Mouse (Mus musculus) lung, embryonic 16.5 days (tissue): Measurements from ENCODE around the gene Fis1. TPM values are rescaled to one million over a fixed set of nuclear protein-coding genes. Genes with fewer than 3 reads are reported as not detected.

Source experiments
- ATAC-seq: fragments of 200-750 bp; cut with Nextera tagmentation; 2 replicates; pipeline ENCODE4 v1.8.0; 2017; ENCODE audit warnings: low read depth, mild to moderate bottlenecking, moderate library complexity
- H3K27ac ChIP-seq: fragments of 300-500 bp; sonication (generic); 2 replicates; pipeline ENCODE4 v1.5.1; 2014; ENCODE audit warnings: mild to moderate bottlenecking, control low read depth, low read length
- H3K27me3 ChIP-seq: fragments of 300-500 bp; sonication (generic); 2 replicates; pipeline ENCODE4 v1.6.1; 2014; ENCODE audit warnings: low read depth, low read length, mixed read lengths; ENCODE audit not compliant: control insufficient read depth, insufficient read depth
- H3K36me3 ChIP-seq: fragments of 300-500 bp; sonication (generic); 2 replicates; pipeline ENCODE4 v1.6.1; 2014; ENCODE audit warnings: low read length; ENCODE audit not compliant: control insufficient read depth, insufficient read depth
- H3K4me1 ChIP-seq: fragments of 300-500 bp; sonication (generic); replicated peaks from 2 replicates; pipeline ENCODE4 v1.6.1; 2014; ENCODE audit warnings: low read length, mixed read lengths; ENCODE audit not compliant: control insufficient read depth, insufficient read depth
- H3K4me2 ChIP-seq: fragments of 300-500 bp; sonication (generic); 2 replicates; pipeline ENCODE4 v1.6.1; 2014; ENCODE audit warnings: low read depth, low read length, control low read depth
- H3K4me3 ChIP-seq: fragments of 300-500 bp; sonication (generic); 2 replicates; pipeline ENCODE4 v1.5.1; 2014; ENCODE audit warnings: mild to moderate bottlenecking, low read length, control low read depth
- H3K9ac ChIP-seq: fragments of 300-500 bp; sonication (generic); 2 replicates; pipeline ENCODE4 v1.6.1; 2014; ENCODE audit warnings: low read length, control low read depth
- H3K9me3 ChIP-seq: fragments of 300-500 bp; sonication (generic); 2 replicates; pipeline ENCODE4 v1.6.1; 2016; ENCODE audit warnings: low read length; ENCODE audit not compliant: control insufficient read depth
- WGBS: fragments of 180-500 bp; shearing (Covaris S2); extraction: QIAGEN DNeasy Blood & Tissue Kit; methylation state at CpG from one replicate; pipeline ENCODE4 v1.1.7; 2014; 5-methylcytosine and 5-hydroxymethylcytosine counted together
- polyA plus RNA-seq: library from polyadenylated mRNA; unstranded; fragments of >200 nt; fragmentation: Nextera tagmentation; extraction: Ambion mirVana; gene quantifications from 2 replicates; pipeline ENCODE4 v1.2.1, GENCODE M21; 2015

The Fis1 gene
- polyA plus RNA-seq, 1 experiment from 2014 or later, result 286 TPM

GRCm38 (mm10) chr5:136919546-136920301 is 33.4 kb upstream of the Fis1 start:
- no peaks in the 10 kb centered on the region for H3K27me3 ChIP-seq
- no peaks in the 10 kb centered on the region for H3K9me3 ChIP-seq
- peak overlapping the region; percentile 74 for H3K4me3 ChIP-seq
- H3K36me3 ChIP-seq, result no peaks in the 10 kb centered on the region
- peak overlapping the region; percentile 95 for H3K4me2 ChIP-seq
- H3K9ac ChIP-seq, result peak overlapping the region; percentile 77
- 14% methylated on average over 15 of the region's 18 CpGs for WGBS
- H3K4me1 ChIP-seq, result peaks cover 8% of the 10 kb centered on the region
- no peak overlapping the region for H3K27ac ChIP-seq
- ATAC-seq, result peak; percentile 3; the same call in 1 of the 2 replicates

GRCm38 (mm10) chr5:136922830-136923229 is 30.2 kb upstream of the Fis1 start:
- Histone ChIP-seq H3K4me1 (peaks cover 8% of the 10 kb centered on the region), H3K9ac (no peak overlapping the region), H3K36me3 (no peaks in the 10 kb centered on the region), H3K4me2 (no peak overlapping the region), H3K27me3 (no peaks in the 10 kb centered on the region), H3K27ac (no peak overlapping the region), H3K4me3 (no peak overlapping the region), H3K9me3 (no peaks in the 10 kb centered on the region)
- WGBS, result 78% methylated on average over 9 of the region's 9 CpGs
- ATAC-seq, result no peak

GRCm38 (mm10) chr5:136923751-136924478 is 29.2 kb upstream of the Fis1 start:
- no peak for ATAC-seq
- H3K4me1 ChIP-seq, result peaks cover 8% of the 10 kb centered on the region
- no peaks in the 10 kb centered on the region for H3K36me3 ChIP-seq
- WGBS, result 48% methylated on average over 7 of the region's 7 CpGs
- no peaks in the 10 kb centered on the region for H3K9me3 ChIP-seq
- no peak overlapping the region for H3K27ac ChIP-seq
- H3K27me3 ChIP-seq, result no peaks in the 10 kb centered on the region
- H3K4me2 ChIP-seq, result no peak overlapping the region
- no peak overlapping the region for H3K4me3 ChIP-seq
- H3K9ac ChIP-seq, result no peak overlapping the region

- WGBS, result 14% methylated on average over 4 of the region's 4 CpGs
- no peaks in the 10 kb centered on the region for H3K27me3 ChIP-seq
- peak overlapping the region; percentile 31; the same call in 1 of the 2 replicates for H3K27ac ChIP-seq
- H3K4me3 ChIP-seq, result no peak overlapping the region
- peak; percentile 92 for ATAC-seq
- H3K4me2 ChIP-seq, result peak overlapping the region; percentile 18; the same call in 1 of the 2 replicates
- H3K4me1 ChIP-seq, result no peaks in the 10 kb centered on the region
- H3K36me3 ChIP-seq, result no peaks in the 10 kb centered on the region
- no peaks in the 10 kb centered on the region for H3K9me3 ChIP-seq
- H3K9ac ChIP-seq, result peak overlapping the region; percentile 29; the same call in 1 of the 2 replicates
Observed at GRCm38 (mm10) chr5:136929073-136929472, 24.0 kb upstream of the Fis1 start.

- no peaks in the 10 kb centered on the region for H3K27me3 ChIP-seq
- no peak overlapping the region for H3K9ac ChIP-seq
- no peaks in the 10 kb centered on the region for H3K36me3 ChIP-seq
- no peak for ATAC-seq
- H3K9me3 ChIP-seq, result no peaks in the 10 kb centered on the region
- 83% methylated on average over 14 of the region's 14 CpGs for WGBS
- no peak overlapping the region for H3K27ac ChIP-seq
- H3K4me3 ChIP-seq, result no peak overlapping the region
- no peak overlapping the region for H3K4me2 ChIP-seq
- H3K4me1 ChIP-seq, result no peaks in the 10 kb centered on the region
Observed at GRCm38 (mm10) chr5:136931896-136932295, 21.2 kb upstream of the Fis1 start.

- H3K9ac ChIP-seq, result no peak overlapping the region
- no peaks in the 10 kb centered on the region for H3K4me1 ChIP-seq
- no peaks in the 10 kb centered on the region for H3K9me3 ChIP-seq
- H3K4me2 ChIP-seq, result no peak overlapping the region
- no peak overlapping the region for H3K4me3 ChIP-seq
- H3K36me3 ChIP-seq, result no peaks in the 10 kb centered on the region
- ATAC-seq, result no peak
- WGBS, result 86% methylated on average over 5 of the region's 5 CpGs
- no peak overlapping the region for H3K27ac ChIP-seq
- no peaks in the 10 kb centered on the region for H3K27me3 ChIP-seq
Observed at GRCm38 (mm10) chr5:136932956-136933355, 20.1 kb upstream of the Fis1 start.

GRCm38 (mm10) chr5:136933930-136934329 is 19.1 kb upstream of the Fis1 start:
- Histone ChIP-seq H3K27me3 (no peaks in the 10 kb centered on the region), H3K9ac (no peak overlapping the region), H3K4me3 (no peak overlapping the region), H3K9me3 (no peaks in the 10 kb centered on the region), H3K36me3 (no peaks in the 10 kb centered on the region), H3K4me2 (no peak overlapping the region), H3K27ac (no peak overlapping the region), H3K4me1 (no peaks in the 10 kb centered on the region)
- 79% methylated on average over 6 of the region's 6 CpGs for WGBS
- ATAC-seq, result no peak

- no peak overlapping the region for H3K4me3 ChIP-seq
- no peaks in the 10 kb centered on the region for H3K4me1 ChIP-seq
- 66% methylated on average over 7 of the region's 7 CpGs for WGBS
- H3K4me2 ChIP-seq, result no peak overlapping the region
- H3K9ac ChIP-seq, result no peak overlapping the region
- no peak for ATAC-seq
- H3K36me3 ChIP-seq, result no peaks in the 10 kb centered on the region
- no peaks in the 10 kb centered on the region; the same call in 1 of the 2 replicates for H3K9me3 ChIP-seq
- no peak overlapping the region for H3K27ac ChIP-seq
- H3K27me3 ChIP-seq, result no peaks in the 10 kb centered on the region
Observed at GRCm38 (mm10) chr5:136935905-136936695, 17.0 kb upstream of the Fis1 start.

GRCm38 (mm10) chr5:136936750-136937149 is 16.3 kb upstream of the Fis1 start:
- no peak overlapping the region for H3K9ac ChIP-seq
- 77% methylated on average over 6 of the region's 6 CpGs for WGBS
- no peaks in the 10 kb centered on the region for H3K4me1 ChIP-seq
- no peaks in the 10 kb centered on the region; the same call in 1 of the 2 replicates for H3K9me3 ChIP-seq
- no peaks in the 10 kb centered on the region for H3K27me3 ChIP-seq
- no peak overlapping the region for H3K4me2 ChIP-seq
- no peaks in the 10 kb centered on the region for H3K36me3 ChIP-seq
- no peak overlapping the region for H3K4me3 ChIP-seq
- no peak overlapping the region for H3K27ac ChIP-seq
- ATAC-seq, result no peak
